Mouse (Mus musculus) neural tube, embryonic 11.5 days (tissue): ENCODE measurements around the gene Mgat4e. TPM values are rescaled to one million over a fixed set of nuclear protein-coding genes. Genes with fewer than 3 reads are reported as not detected.
"Not testable (repeated sequence)": the region's sequence is repeated elsewhere in the genome, so short reads cannot be mapped to it uniquely, and the experiment has no call there.

Experiments used
- ATAC-seq: fragments of 200-750 bp; cut with Nextera tagmentation; 2 replicates; pipeline ENCODE4 v1.8.0; 2017; ENCODE audit warnings: moderate number of reproducible peaks, mild to moderate bottlenecking, moderate TSS enrichment, moderate library complexity; ENCODE audit not compliant: insufficient read depth, low FRiP score, low TSS enrichment
- DNase-seq: peaks from one replicate; pipeline ENCODE4 v3.0.0-alpha.2; 2015; ENCODE audit warnings: low spot score
- H3K27ac ChIP-seq: fragments of 300-500 bp; sonication (generic); 2 replicates; pipeline ENCODE4 v1.5.1; 2014; ENCODE audit warnings: low read depth, mild to moderate bottlenecking, low read length
- H3K27me3 ChIP-seq: fragments of 300-500 bp; sonication (generic); 2 replicates; pipeline ENCODE4 v1.6.1; 2014; ENCODE audit warnings: mild to moderate bottlenecking, low read length, mixed read lengths; ENCODE audit not compliant: control insufficient read depth, insufficient read depth
- H3K36me3 ChIP-seq: fragments of 300-500 bp; sonication (generic); 2 replicates; pipeline ENCODE4 v1.6.1; 2014; ENCODE audit warnings: mild to moderate bottlenecking, low read length, moderate library complexity, mixed read lengths; ENCODE audit not compliant: control insufficient read depth, insufficient read depth
- H3K4me1 ChIP-seq: fragments of 300-500 bp; sonication (generic); 2 replicates; pipeline ENCODE4 v1.6.1; 2014; ENCODE audit warnings: low read length, mixed read lengths; ENCODE audit not compliant: control insufficient read depth, insufficient read depth
- H3K4me2 ChIP-seq: fragments of 300-500 bp; sonication (generic); 2 replicates; pipeline ENCODE4 v1.6.1; 2014; ENCODE audit warnings: low read depth, mild to moderate bottlenecking, moderate library complexity
- H3K4me3 ChIP-seq: fragments of 300-500 bp; sonication (generic); 2 replicates; pipeline ENCODE4 v1.5.1; 2014; ENCODE audit warnings: low read depth, low read length
- H3K9ac ChIP-seq: fragments of 300-500 bp; sonication (generic); 2 replicates; pipeline ENCODE4 v1.6.1; 2014; ENCODE audit warnings: mild to moderate bottlenecking, low read length
- H3K9me3 ChIP-seq: fragments of 300-500 bp; sonication (generic); 2 replicates; pipeline ENCODE4 v1.6.1; 2016; ENCODE audit warnings: low read length; ENCODE audit not compliant: control insufficient read depth
- WGBS: fragments of 180-500 bp; shearing (Covaris S2); extraction: QIAGEN DNeasy Blood & Tissue Kit; methylation state at CpG from one replicate; pipeline ENCODE4 v1.1.7; 2014; 5-methylcytosine and 5-hydroxymethylcytosine counted together
- polyA plus RNA-seq: library from polyadenylated mRNA; unstranded; fragments of >200 nt; fragmentation: Nextera tagmentation; extraction: Ambion mirVana; gene quantifications from 2 replicates; pipeline ENCODE4 v1.2.1, GENCODE M21; 2014

The Mgat4e gene
- polyA plus RNA-seq, 1 experiment from 2014 or later = not detected

DNA sequence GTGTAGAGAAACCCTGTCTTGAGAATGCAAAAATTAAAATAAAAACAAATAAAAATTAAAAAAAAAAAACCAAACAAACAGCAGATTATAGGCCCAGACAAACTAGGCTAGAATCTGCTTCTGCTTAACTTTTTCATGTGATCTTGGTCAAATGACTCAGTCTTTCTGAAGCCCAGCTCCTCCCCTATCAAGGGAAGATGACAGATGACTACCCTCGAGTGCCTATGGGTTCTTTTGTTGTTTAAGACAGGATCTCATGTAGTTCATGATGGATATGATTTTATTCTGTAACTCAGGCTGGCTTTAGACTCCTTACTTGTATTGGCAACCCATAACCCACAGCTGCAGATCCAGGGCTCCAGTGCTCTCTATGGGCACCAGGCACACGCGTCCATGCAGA lies 2.4 kb upstream of the Mgat4e start:
- peaks cover 9% of the 10 kb centered on the region; the same call in 1 of the 2 replicates for H3K4me1 ChIP-seq
- no peaks in the 10 kb centered on the region for H3K27me3 ChIP-seq
- no peak overlapping the region for H3K4me2 ChIP-seq
- H3K4me3 ChIP-seq = no peak overlapping the region
- no peaks in the 10 kb centered on the region for H3K36me3 ChIP-seq
- WGBS = 85% methylated on average over 3 of the region's 3 CpGs
- no peak for ATAC-seq
- no peaks in the 10 kb centered on the region for H3K9me3 ChIP-seq
- no peak for DNase-seq
- no peak overlapping the region for H3K27ac ChIP-seq
- H3K9ac ChIP-seq = no peak overlapping the region

- Histone ChIP-seq H3K4me1 (no peaks in the 10 kb centered on the region), H3K27me3 (no peaks in the 10 kb centered on the region), H3K4me2 (no peak overlapping the region), H3K27ac (no peak overlapping the region), H3K9me3 (no peaks in the 10 kb centered on the region; the same call in 1 of the 2 replicates), H3K4me3 (no peak overlapping the region), H3K36me3 (no peaks in the 10 kb centered on the region), H3K9ac (no peak overlapping the region)
- ATAC-seq = no peak
- no peak for DNase-seq
- 81% methylated on average over 4 of the region's 4 CpGs for WGBS
Observed at GRCm38 (mm10) chr1:134548231-134548630, 1.3 kb downstream of the Mgat4e start.

DNA sequence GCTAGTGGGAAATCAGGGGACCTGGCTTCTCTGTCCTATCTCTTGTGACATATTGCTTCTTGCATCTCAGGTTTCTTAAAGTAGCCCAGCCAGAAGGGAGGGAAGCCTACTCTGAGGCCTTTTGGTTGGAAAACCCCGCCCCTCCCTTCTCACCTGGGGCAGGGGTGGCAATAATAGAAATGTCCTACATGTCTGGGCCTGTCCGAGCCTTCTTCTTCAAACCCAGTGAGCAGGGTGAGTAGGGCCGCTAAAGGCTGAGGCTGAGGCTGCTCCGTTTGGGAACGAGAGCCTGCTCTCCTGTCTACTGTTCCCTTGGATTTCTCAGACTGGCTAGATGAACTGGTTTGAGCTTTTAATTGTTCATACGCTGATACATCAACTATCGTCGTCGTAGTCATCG lies 8.9 kb downstream of the Mgat4e start:
- DNase-seq = no peak
- Histone ChIP-seq H3K27ac (no peak overlapping the region), H3K4me1 (no peaks in the 10 kb centered on the region), H3K4me2 (no peak overlapping the region), H3K36me3 (no peaks in the 10 kb centered on the region), H3K9me3 (no peaks in the 10 kb centered on the region; the same call in 1 of the 2 replicates), H3K9ac (no peak overlapping the region), H3K4me3 (no peak overlapping the region), H3K27me3 (no peaks in the 10 kb centered on the region)
- ATAC-seq = no peak
- 93% methylated on average over 10 of the region's 10 CpGs for WGBS

GRCm38 (mm10) chr1:134535513-134535912 lies 14.0 kb downstream of the Mgat4e start:
- H3K36me3 ChIP-seq = no peaks in the 10 kb centered on the region
- no peak overlapping the region for H3K27ac ChIP-seq
- no peaks in the 10 kb centered on the region for H3K4me1 ChIP-seq
- H3K27me3 ChIP-seq = no peaks in the 10 kb centered on the region
- WGBS = 76% methylated on average over 3 of the region's 3 CpGs
- H3K9me3 ChIP-seq = no peaks in the 10 kb centered on the region
- H3K4me3 ChIP-seq = no peak overlapping the region
- DNase-seq (no peak), ATAC-seq (no peak)
- no peak overlapping the region for H3K4me2 ChIP-seq
- H3K9ac ChIP-seq = no peak overlapping the region

GRCm38 (mm10) chr1:134535054-134535453 lies 14.4 kb downstream of the Mgat4e start:
- Histone ChIP-seq H3K27ac (no peak overlapping the region), H3K4me2 (no peak overlapping the region), H3K36me3 (no peaks in the 10 kb centered on the region), H3K27me3 (no peaks in the 10 kb centered on the region), H3K9me3 (no peaks in the 10 kb centered on the region), H3K4me1 (no peaks in the 10 kb centered on the region), H3K9ac (no peak overlapping the region), H3K4me3 (no peak overlapping the region)
- ATAC-seq = no peak
- no peak for DNase-seq
- 93% methylated on average over 1 of the region's 1 CpGs for WGBS

GRCm38 (mm10) chr1:134533710-134534109 lies 15.8 kb downstream of the Mgat4e start:
- not testable (repeated sequence) for H3K36me3 ChIP-seq, H3K4me1 ChIP-seq, H3K9me3 ChIP-seq, H3K4me2 ChIP-seq, H3K27me3 ChIP-seq, H3K27ac ChIP-seq, ATAC-seq, DNase-seq, H3K9ac ChIP-seq, H3K4me3 ChIP-seq
- WGBS = 88% methylated on average over 10 of the region's 10 CpGs

GRCm38 (mm10) chr1:134530618-134531017 lies 18.9 kb downstream of the Mgat4e start:
- Histone ChIP-seq H3K36me3 (no peaks in the 10 kb centered on the region), H3K9me3 (no peaks in the 10 kb centered on the region), H3K9ac (no peak overlapping the region), H3K27me3 (no peaks in the 10 kb centered on the region), H3K4me2 (no peak overlapping the region), H3K4me1 (no peaks in the 10 kb centered on the region), H3K4me3 (no peak overlapping the region), H3K27ac (no peak overlapping the region)
- no peak for ATAC-seq
- no peak for DNase-seq
- 84% methylated on average over 6 of the region's 6 CpGs for WGBS

DNA sequence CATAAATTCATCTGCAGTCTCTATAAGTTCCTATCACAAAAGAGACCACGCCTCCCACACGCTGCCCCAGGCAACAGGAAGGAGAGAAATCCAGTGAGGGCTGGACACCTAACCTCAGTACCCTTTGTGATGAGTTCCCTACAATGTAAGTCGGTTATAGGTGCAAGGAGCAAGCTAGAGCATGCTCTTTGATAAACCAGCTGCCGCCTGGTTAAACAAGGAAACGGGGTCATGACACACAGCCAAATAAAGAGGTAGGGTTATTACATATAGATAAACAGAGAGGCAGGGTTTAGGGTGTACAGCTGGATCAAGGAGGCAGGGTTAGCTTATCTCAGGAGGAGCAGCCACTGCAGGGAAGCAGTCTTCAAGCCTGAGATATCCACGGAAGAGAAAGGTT lies 22.7 kb downstream of the Mgat4e start:
- DNase-seq = no peak
- Histone ChIP-seq H3K27ac (no peak overlapping the region), H3K9me3 (no peaks in the 10 kb centered on the region), H3K4me1 (no peaks in the 10 kb centered on the region), H3K27me3 (no peaks in the 10 kb centered on the region), H3K36me3 (no peaks in the 10 kb centered on the region), H3K4me2 (no peak overlapping the region), H3K4me3 (no peak overlapping the region), H3K9ac (no peak overlapping the region)
- no peak for ATAC-seq
- WGBS = 80% methylated on average over 6 of the region's 6 CpGs

DNA sequence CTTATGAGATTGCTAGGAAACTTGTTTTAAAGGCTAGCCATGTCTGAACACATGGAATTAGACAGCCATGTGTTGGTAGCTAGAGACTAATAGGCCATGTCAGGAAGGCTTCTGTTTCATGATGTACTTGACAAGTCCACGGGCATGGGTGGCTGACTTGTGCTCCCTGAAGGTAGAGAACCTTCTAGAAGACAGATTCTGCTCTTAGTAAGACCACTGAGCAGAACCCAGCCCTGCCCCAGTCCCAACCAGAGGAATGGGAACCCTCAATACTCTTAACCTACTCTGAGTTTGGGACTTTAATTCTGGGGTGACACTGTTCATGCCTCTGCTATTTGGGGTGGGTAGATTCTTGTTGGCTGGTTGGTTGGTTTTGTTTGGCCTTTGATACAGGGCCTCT lies 24.5 kb downstream of the Mgat4e start:
- no peak overlapping the region for H3K9ac ChIP-seq
- no peak overlapping the region for H3K4me3 ChIP-seq
- no peaks in the 10 kb centered on the region for H3K9me3 ChIP-seq
- H3K36me3 ChIP-seq = no peaks in the 10 kb centered on the region
- ATAC-seq (no peak), DNase-seq (no peak)
- H3K27me3 ChIP-seq = no peaks in the 10 kb centered on the region
- no peaks in the 10 kb centered on the region for H3K4me1 ChIP-seq
- 73% methylated on average over 1 of the region's 1 CpGs for WGBS
- H3K27ac ChIP-seq = no peak overlapping the region
- no peak overlapping the region for H3K4me2 ChIP-seq
